Mouse (Mus musculus) erythroid progenitor cell, adult 5-6 weeks (primary cell): ENCODE results near the gene Syncrip. TPM values are rescaled to one million over a fixed set of nuclear protein-coding genes. Genes with fewer than 3 reads are reported as not detected.

Experiments
- total RNA-seq, 2 experiments: library from RNA; stranded (forward) in 1 of 2; stranded (reverse) in 1 of 2; fragments of 150-400 nt in 1 of 2; fragments of 186-747, 209-891 nt in 1 of 2; gene quantifications; 2 replicates each; pipeline versions ENCODE4 v1.2.3 to v1.2.4; 2015 to 2017; ENCODE audit warnings: low replicate concordance in 2 of 2

The Syncrip gene
- total RNA-seq, 2 experiments from 2014 or later: 108 to 119 TPM

Other genes with a start within 250 kb of the Syncrip start
- gene Nt5e, start 155.4 kb downstream of the Syncrip start, total RNA-seq (2015; ENCODE audit: low replicate concordance): 3.6 TPM in 1 of 2 replicates, not detected in the other
- 0.90 TPM in 1 of 2 replicates, not detected in the other for gene Nt5e, start 155.4 kb downstream of the Syncrip start, total RNA-seq (2017; ENCODE audit: low replicate concordance)
- 20.2 and 33.1 TPM in 2 replicates for gene Snx14, start 43.6 kb downstream of the Syncrip start, total RNA-seq (2015; ENCODE audit: low replicate concordance)
- 17.8 and 21.6 TPM in 2 replicates for gene Snx14, start 43.6 kb downstream of the Syncrip start, total RNA-seq (2017; ENCODE audit: low replicate concordance)
- gene Gm20537, start 26.0 kb downstream of the Syncrip start, total RNA-seq (2015; ENCODE audit: low replicate concordance): not detected in 2 replicates
- 3.6 TPM in 1 of 2 replicates, not detected in the other for gene Gm20537, start 26.0 kb downstream of the Syncrip start, total RNA-seq (2017; ENCODE audit: low replicate concordance)
- 18.0 and 32.7 TPM in 2 replicates for gene Zfp949, start 65.4 kb upstream of the Syncrip start, total RNA-seq (2015; ENCODE audit: low replicate concordance)
- 27.9 and 35.7 TPM in 2 replicates for gene Zfp949, start 65.4 kb upstream of the Syncrip start, total RNA-seq (2017; ENCODE audit: low replicate concordance)
- gene Trim43a, start 98.3 kb upstream of the Syncrip start, total RNA-seq (2015; ENCODE audit: low replicate concordance): not detected in 2 replicates
- gene Trim43a, start 98.3 kb upstream of the Syncrip start, total RNA-seq (2017; ENCODE audit: low replicate concordance): not detected in 2 replicates
- 10.9 and 19.1 TPM in 2 replicates for gene Mthfsl, start 237.7 kb upstream of the Syncrip start, total RNA-seq (2015; ENCODE audit: low replicate concordance)
- gene Mthfsl, start 237.7 kb upstream of the Syncrip start, total RNA-seq (2017; ENCODE audit: low replicate concordance): 0.91 and 1.4 TPM in 2 replicates
- 3.2 and 11.3 TPM in 2 replicates for gene Bcl2a1d, start 249.3 kb upstream of the Syncrip start, total RNA-seq (2015; ENCODE audit: low replicate concordance)
- gene Bcl2a1d, start 249.3 kb upstream of the Syncrip start, total RNA-seq (2017; ENCODE audit: low replicate concordance): 3.1 TPM in 1 of 2 replicates, not detected in the other